Mouse (Mus musculus) cortical plate, adult 2 months (tissue): Measurements from ENCODE around the gene Ddah2.

ENCODE experiments used
- CTCF ChIP-seq: fragments of 200-500 bp; IDR thresholded peaks from 2 replicates; pipeline ENCODE4 v1.5.1; 2011; ENCODE audit warnings: mild to moderate bottlenecking, control low read depth, low read length; ENCODE audit not compliant: insufficient read depth; ENCODE audit errors: extremely low read depth
- POLR2A ChIP-seq: fragments of 200-500 bp; IDR thresholded peaks from 2 replicates; pipeline ENCODE4 v1.6.1; 2011; ENCODE audit warnings: mild to moderate bottlenecking, low read length, control low read depth; ENCODE audit not compliant: insufficient read depth; ENCODE audit errors: extremely low read depth

DNA sequence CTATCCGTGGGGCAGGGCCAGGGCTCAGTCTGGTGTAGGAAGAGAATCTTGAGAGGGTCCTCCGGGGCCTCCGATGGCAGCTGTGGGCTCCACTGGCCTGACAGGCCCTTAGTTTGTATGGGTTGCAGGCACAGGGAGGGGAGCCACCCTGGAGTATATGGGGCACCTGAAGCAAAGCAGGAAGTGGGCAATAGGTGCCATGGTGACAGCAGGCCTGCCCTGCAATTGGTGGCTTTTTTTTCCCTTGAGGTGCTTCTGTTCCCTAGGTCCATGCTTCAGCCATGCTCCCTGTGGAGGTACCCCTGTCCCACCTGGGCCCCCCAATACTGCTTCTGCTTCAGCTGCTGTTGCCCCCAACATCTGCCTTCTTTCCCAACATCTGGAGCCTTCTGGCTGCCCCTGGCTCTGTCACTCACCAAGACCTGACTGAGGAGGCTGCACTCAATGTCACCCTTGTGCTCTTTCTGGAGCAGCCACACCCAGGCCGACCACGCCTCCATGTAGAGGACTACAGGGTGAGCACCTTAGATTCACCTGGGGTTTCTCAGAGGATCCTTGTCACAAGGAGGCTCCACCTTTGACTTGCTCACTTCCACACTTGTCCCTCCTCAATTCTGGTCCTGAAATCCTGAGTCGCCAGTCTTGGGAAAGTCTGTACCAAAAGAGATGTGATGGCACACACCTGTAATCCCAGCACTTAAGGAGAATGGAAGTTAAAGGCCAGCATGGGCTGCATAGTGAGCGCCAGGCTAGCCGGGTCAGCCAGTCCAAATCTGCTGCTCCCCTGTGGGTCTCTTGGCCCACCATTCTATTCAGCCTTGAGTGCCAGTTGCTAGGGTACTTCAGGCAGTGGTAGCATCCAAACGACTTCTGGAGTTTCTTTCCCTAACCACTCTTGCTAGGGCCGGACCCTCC lies 41.8 kb upstream of the Ddah2 start:
- TF ChIP-seq POLR2A (no peak), CTCF (no peak)
